8 mouse cellular contexts compared by ENCODE assay signal in genomic region chr12:71309581-71310067, GRCm38 (mm10). TPM values are rescaled to one million over a fixed set of nuclear protein-coding genes. Genes with fewer than 3 reads are reported as not detected.
DNase-seq lines count a peak whose midpoint lies in the region; ATAC-seq and TF ChIP-seq lines count a peak whose summit lies in the region.

Dact1 (plus strand) TSS chr12:71309884.

- peak within 1 kb of the TSS; percentile 82 for H3K9ac ChIP-seq in hindbrain, postnatal 0 days (replicated peaks; ENCODE audit: low read length)

- H3K4me1 ChIP-seq in hindbrain, postnatal 0 days (ENCODE audit: insufficient read depth, low read length) = no peaks in the 10 kb centered on the region

- peak; percentile 91 for DNase-seq in adrenal gland, adult 2 months
- DNase-seq in cerebellum, postnatal 4 days (ENCODE audit: low spot score in 2 of 2) = peak; percentile 45 to 59
- DNase-seq in gastrocnemius, postnatal 10 days = peak; percentile 72
- peak; percentile 77 for DNase-seq in hindbrain, postnatal 0 days (ENCODE audit: low spot score)
- peak; percentile 60 to 62 for DNase-seq in left cerebral cortex, postnatal 25 days (ENCODE audit: low spot score in 2 of 2)
- DNase-seq in right cerebral cortex, postnatal 4 days = peak; percentile 77

- under 1% methylated on average over 68 of the region's 76 CpGs for WGBS in hindbrain, postnatal 0 days

- no peak for TF ChIP-seq CTCF in hindbrain, postnatal 0 days (IDR thresholded peaks at IDR 0.05; ENCODE audit: low read depth)

- intact Hi-C loops in left cerebral cortex, postnatal 25 days (cut with DNase I) = loop anchor here (2.0 to 10.0 kb wide), 5 partner anchors 112 to 453 kb away; no protein-coding TSS in a partner anchor

- ATAC-seq in hindbrain, postnatal 0 days = peak; percentile 87
- ATAC-seq in megakaryocyte-erythroid progenitor cell, adult 5-6 weeks (replicated peaks; ENCODE audit: low FRiP score, low TSS enrichment, poor library complexity, severe bottlenecking) = peak; percentile 86
- ATAC-seq in activated CD4-positive, CD25-positive, alpha-beta regulatory T cell, adult 4 months = no peak

- H3K27me3 ChIP-seq in hindbrain, postnatal 0 days (ENCODE audit: insufficient read depth, low read length) = no peaks in the 10 kb centered on the region

- H3K36me3 ChIP-seq in hindbrain, postnatal 0 days (ENCODE audit: insufficient read depth, low read length) = peaks cover 8% of the 10 kb centered on the region; the same call in 1 of the 2 replicates

- H3K4me2 ChIP-seq in hindbrain, postnatal 0 days (ENCODE audit: low read depth, low read length) = peak within 1 kb of the TSS; percentile 67

- H3K27ac ChIP-seq in hindbrain, postnatal 0 days = peak within 1 kb of the TSS; percentile 85

- no peaks in the 10 kb centered on the region for H3K9me3 ChIP-seq in hindbrain, postnatal 0 days (ENCODE audit: low read length)

- peak within 1 kb of the TSS; percentile 75 for H3K4me3 ChIP-seq in hindbrain, postnatal 0 days (ENCODE audit: low read length)

RNA-seq across cellular contexts. Expression of gene Dact1, which starts in this region (rescaled TPM):
- total RNA-seq in adrenal gland, adult 2 months (2021) = 10 to 100 TPM; 13.7 to 19.6 TPM
- polyA plus RNA-seq in adrenal gland, adult 2 months (2012; rRNA removed) = 8.4 and 8.9 TPM in 2 replicates
- total RNA-seq in gastrocnemius, postnatal 10 days (2021) = 10 to 100 TPM; 13.1 to 20.5 TPM
- 40.8 and 54.3 TPM in 2 replicates for total RNA-seq in hindbrain, postnatal 0 days (2014; rRNA removed)
- 11.2 and 12.7 TPM in 2 replicates for polyA plus RNA-seq in hindbrain, postnatal 0 days (2015; fragmentation: Nextera tagmentation; extraction: Ambion mirVana)
- total RNA-seq in left cerebral cortex, postnatal 25 days (2021) = 10 to 100 TPM; 10.3 to 10.5 TPM
- total RNA-seq in megakaryocyte-erythroid progenitor cell, adult 5-6 weeks (2014; fragmentation: Nextera tagmentation) = 1.0 and 1.3 TPM in 2 replicates
- 0.47 and 1.9 TPM in 2 replicates for total RNA-seq in megakaryocyte-erythroid progenitor cell, adult 5-6 weeks (2017)
- polyA plus RNA-seq in activated CD4-positive, CD25-positive, alpha-beta regulatory T cell, adult 4 months (2017; shearing (Covaris generic)) = under 1 TPM in 1 of 2 experiments, not detected in 1; 0.13 TPM
